Mouse (Mus musculus) ovary, postnatal 10 days (tissue): ENCODE data around the gene 1700013F07Rik.
"Not testable (repeated sequence)": the region's sequence is repeated elsewhere in the genome, so short reads cannot be mapped to it uniquely, and the experiment has no call there.

Experiments used
- DNase-seq: peaks from one replicate; pipeline ENCODE4 v3.0.0; 2022; ENCODE audit warnings: low spot score

The 1700013F07Rik gene

GRCm38 (mm10) chr3:108533951-108534350 lies at the start of gene 1700013F07Rik:
TSS of gene 1700013F07Rik (plus strand) at chr3:108534150.
- no peak for DNase-seq

GRCm38 (mm10) chr3:108484749-108485148 lies 49.2 kb upstream of the 1700013F07Rik start:
- no peak for DNase-seq

GRCm38 (mm10) chr3:108489968-108490367 lies 44.0 kb upstream of the 1700013F07Rik start:
- no peak for DNase-seq

- DNase-seq = no peak
Measured at GRCm38 (mm10) chr3:108494861-108495474, 39.0 kb upstream of the 1700013F07Rik start.

- DNase-seq = no peak
Measured at GRCm38 (mm10) chr3:108495486-108495885, 38.5 kb upstream of the 1700013F07Rik start.

- DNase-seq = no peak
Measured at GRCm38 (mm10) chr3:108497602-108498001, 36.3 kb upstream of the 1700013F07Rik start.

GRCm38 (mm10) chr3:108499826-108500225 lies 34.1 kb upstream of the 1700013F07Rik start:
- DNase-seq = no peak

GRCm38 (mm10) chr3:108501411-108501810 lies 32.5 kb upstream of the 1700013F07Rik start:
- DNase-seq = not testable (repeated sequence)

- DNase-seq = no peak
Measured at GRCm38 (mm10) chr3:108503908-108504307, 30.0 kb upstream of the 1700013F07Rik start.

- no peak for DNase-seq
Measured at GRCm38 (mm10) chr3:108508745-108509474, 25.0 kb upstream of the 1700013F07Rik start.

GRCm38 (mm10) chr3:108510156-108510555 lies 23.8 kb upstream of the 1700013F07Rik start:
- no peak for DNase-seq

GRCm38 (mm10) chr3:108510716-108511483 lies 23.1 kb upstream of the 1700013F07Rik start:
- no peak for DNase-seq

- no peak for DNase-seq
Measured at GRCm38 (mm10) chr3:108513465-108513864, 20.5 kb upstream of the 1700013F07Rik start.

- no peak for DNase-seq
Measured at GRCm38 (mm10) chr3:108518276-108518675, 15.7 kb upstream of the 1700013F07Rik start.

GRCm38 (mm10) chr3:108523415-108523814 lies 10.5 kb upstream of the 1700013F07Rik start:
- no peak for DNase-seq

GRCm38 (mm10) chr3:108528489-108528888 lies 5.5 kb upstream of the 1700013F07Rik start:
- no peak for DNase-seq

GRCm38 (mm10) chr3:108533114-108533885 lies 650 bp upstream of the 1700013F07Rik start:
- DNase-seq = no peak

GRCm38 (mm10) chr3:108535896-108536516 lies 2.1 kb downstream of the 1700013F07Rik start:
- no peak for DNase-seq

GRCm38 (mm10) chr3:108536517-108537260 lies 2.7 kb downstream of the 1700013F07Rik start, which contains the start of gene 5330417C22Rik:
TSS of gene 5330417C22Rik (minus strand) at chr3:108536536.
- no peak for DNase-seq

GRCm38 (mm10) chr3:108537303-108537702 lies 3.4 kb downstream of the 1700013F07Rik start:
- peak; percentile 58 for DNase-seq

- no peak for DNase-seq
Measured at GRCm38 (mm10) chr3:108542299-108542698, 8.3 kb downstream of the 1700013F07Rik start.
